Mouse (Mus musculus): ENCODE data around the gene Xpo5. TPM values are rescaled to one million over a fixed set of nuclear protein-coding genes. Genes with fewer than 3 reads are reported as not detected.

The Xpo5 gene
- 5.5 and 7.3 TPM in 2 replicates for polyA plus RNA-seq (2012; rRNA removed; ENCODE audit: low replicate concordance)

DNA sequence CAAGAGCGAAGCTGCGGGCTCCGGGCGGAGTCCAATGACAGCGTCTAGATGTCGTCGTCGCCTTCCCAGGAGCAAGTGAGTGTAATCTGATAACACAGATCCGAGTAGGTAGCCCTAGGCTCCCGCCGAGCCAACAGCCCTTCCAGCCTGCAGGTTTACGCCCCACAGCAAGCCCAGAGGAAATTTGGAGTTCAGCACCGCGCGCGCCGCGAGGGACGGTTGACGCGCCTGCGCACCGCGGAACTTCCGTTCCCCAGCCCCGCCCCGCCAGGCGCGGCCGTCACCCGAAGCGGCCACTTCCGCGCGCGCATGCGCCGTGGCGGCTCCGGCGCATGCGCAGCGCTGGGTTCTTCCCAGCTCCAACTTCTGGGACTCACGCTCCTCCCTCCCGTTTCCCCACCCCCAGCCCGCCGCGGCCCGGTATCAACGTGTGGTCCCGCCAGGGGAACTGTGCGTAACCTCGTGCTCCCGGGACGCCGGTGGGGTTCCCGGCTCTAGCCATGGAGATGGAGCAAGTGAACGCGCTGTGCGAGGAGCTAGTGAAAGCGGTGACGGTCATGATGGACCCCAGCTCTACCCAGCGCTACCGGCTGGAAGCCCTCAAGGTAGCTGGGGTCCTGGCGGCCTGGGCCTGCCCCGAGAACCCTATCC, at the start of gene Xpo5, which contains the start of gene Polh:
Xpo5 (plus strand) TSS at position 362 of the 651 bp plus-strand sequence.
Polh (minus strand) TSS at position 225 of the 651 bp plus-strand sequence.

DNA sequence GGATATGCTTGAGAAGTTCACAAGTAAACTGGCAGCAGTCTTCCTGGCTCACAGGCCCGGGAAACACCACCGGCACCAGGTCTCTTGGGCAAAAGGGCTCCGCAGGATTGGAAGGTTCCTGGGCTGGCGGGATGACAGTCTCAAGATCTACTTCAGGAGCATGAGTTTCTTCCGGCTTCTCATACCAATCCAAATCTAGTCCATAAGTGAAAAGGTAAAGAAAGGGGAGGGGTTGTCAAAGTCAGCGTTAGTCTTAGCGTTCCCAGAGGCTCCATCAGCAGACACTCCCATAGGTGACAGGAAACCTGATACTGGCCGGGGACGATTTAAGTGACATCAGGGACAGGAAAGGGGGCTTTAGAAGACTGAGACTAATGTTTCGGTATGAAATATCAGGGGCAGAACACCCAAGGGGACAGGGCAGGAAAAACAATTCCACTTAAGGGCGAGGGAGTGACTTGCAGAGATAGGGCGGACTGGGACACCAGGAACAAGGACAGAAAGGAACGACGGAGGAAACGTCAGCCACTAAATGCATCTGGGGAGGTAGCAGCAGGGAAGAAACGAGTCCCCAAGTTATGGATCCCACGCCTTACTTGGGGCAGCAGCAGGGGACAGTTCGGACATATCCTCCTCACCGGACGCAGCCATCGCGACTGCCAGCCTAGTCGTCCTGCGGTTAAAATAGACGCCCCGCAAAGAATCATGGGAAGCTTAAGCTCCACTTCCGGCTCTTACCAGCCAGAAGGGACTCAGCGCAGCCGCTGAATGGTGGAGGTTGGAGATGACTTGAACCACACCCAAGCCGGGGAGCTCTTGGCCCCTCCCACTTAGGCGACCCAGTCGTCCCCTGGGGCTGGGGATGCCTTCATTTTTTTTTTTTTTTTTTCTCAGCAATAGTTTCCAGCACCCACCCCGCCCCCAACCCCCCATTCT, 49.5 kb upstream of the Xpo5 start, which contains the start of gene Mad2l1bp:
Mad2l1bp (minus strand) TSS at position 707 of the 936 bp plus-strand sequence.

DNA sequence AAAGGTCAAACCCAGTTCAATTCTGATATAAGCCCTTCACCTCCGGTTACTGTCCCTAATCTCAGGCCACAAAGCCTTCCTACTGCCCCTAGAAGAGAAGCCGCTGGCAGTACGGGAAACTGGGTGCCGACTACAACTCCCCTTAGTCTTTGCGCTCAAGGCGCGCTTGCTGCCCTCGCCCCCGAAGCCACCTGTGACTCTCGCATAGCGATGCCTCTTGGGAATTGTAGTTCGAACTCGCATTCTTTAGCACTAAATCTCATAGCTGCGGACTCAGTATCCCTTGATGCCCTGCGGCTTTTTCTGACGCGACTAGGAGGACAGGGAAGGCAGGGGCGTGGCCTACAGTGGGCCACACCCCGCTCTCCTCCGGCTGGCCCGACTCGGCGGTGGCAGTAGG, 41.9 kb upstream of the Xpo5 start, which contains the start of gene Gtpbp2:
Gtpbp2 (plus strand) TSS at position 347 of the 400 bp plus-strand sequence.

DNA sequence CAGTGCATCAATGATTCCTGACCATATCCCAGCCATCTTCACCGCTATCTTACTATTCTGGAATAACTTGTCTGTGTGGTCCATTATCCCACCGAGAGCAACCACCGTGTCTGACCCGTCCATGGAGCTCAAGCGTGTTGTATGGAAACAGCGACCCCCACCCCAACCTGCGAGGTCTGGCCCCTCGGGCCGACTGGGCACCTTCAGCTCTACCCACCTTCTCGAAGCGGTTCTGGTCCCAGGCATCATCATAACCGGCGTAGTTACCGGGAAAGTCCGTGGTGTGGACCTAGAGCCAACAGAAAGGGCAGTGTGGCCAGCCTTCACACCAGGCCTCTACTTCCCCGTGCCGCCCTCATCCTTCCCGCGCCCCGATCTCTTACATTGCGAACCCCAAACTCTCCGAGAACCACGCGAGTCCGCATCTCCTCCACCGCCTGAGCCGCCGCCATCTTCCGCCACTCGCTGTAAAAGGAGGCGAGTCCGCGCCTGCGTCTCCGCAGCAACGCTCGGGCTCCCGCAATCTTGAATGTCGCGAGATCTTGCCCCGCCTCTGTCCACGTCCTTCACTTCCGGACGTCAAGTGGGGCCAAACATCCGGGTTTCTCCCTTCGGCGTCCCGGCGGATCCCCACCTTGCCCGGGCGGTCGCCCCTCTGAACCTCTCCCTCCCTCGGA, 45.1 kb downstream of the Xpo5 start, which contains the start of the genes Polr1c and Yipf3:
Polr1c (minus strand) TSS at position 543 of the 677 bp plus-strand sequence.
Yipf3 (plus strand) TSS at position 569 of the 677 bp plus-strand sequence.

DNA sequence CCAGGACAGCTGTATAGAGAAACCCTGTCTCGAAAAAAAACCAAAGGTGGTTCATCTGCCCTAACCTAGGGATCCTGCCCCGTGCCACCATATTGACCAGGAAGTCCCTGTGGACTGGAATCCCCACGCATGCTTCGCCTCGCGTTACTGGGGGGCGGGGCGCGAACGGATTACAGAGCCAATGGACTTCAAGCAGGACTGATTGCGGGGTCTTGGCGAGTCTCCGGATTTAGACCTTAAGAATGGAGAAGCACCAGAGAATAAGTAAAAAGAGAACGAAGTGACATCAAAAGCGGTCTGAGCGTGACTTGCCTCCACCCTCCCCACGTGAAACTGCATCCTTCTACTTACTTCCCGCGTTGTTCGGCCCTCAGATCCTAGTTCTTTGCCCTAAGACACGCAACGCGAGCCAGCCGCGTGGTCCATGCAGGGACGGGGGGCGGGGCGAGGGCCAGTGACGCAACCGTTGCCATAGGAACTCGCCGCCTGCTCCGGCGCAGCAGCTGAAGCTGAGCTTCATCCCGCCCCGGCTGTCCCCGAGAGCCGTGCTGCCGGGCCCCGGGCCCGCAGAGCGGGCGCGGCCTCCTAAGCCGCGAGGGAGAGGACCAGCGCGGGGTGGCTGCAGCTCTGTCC, 51.0 kb downstream of the Xpo5 start, which contains the start of gene Lrrc73:
Lrrc73 (plus strand) TSS at position 80 of the 633 bp plus-strand sequence.

DNA sequence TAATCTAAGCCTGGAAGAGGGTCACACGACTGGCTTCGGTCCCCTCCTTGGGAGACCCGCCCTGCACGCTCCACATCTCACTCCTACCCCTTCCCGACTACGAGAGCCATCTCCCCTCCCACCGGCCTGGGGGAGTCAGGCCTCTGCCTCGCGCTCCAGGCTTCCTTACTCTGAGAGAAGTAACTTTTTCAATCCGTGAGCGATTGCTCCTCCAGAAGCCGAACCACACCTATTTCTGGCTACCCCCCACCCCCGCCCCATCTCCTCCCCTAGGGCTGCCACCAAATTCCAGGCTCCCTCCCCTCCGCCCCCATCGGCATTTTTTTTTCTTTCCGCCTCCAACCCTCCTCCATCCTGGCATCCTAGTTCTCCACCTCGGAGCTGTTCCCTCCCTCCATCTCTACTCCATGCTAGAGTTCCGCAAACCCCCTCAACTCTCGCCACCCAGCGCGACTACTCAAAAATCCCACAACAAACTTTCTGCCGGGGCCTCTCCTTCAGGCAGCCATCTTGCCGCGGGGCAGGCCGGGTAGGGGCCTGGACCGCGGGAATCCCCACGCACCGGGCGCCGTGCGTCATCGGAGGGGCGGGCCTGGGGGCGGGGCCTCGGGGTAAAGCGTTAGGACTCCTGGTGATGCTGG, 80.0 kb downstream of the Xpo5 start, which contains the start of gene Tjap1:
Tjap1 (minus strand) TSS at position 544 of the 641 bp plus-strand sequence.

Other genes starting within 250 kb of the Xpo5 start
- 101 and 171 TPM in 2 replicates for gene Vegfa, start 170.4 kb upstream of the Xpo5 start, polyA plus RNA-seq (2012; rRNA removed; ENCODE audit: low replicate concordance)
- gene Mrps18a, start 91.8 kb upstream of the Xpo5 start, polyA plus RNA-seq (2012; rRNA removed; ENCODE audit: low replicate concordance), result 17.1 and 19.4 TPM in 2 replicates
- gene Rsph9, start 58.6 kb upstream of the Xpo5 start, polyA plus RNA-seq (2012; rRNA removed; ENCODE audit: low replicate concordance), result 2.2 and 4.9 TPM in 2 replicates
- gene Mad2l1bp, start 49.2 kb upstream of the Xpo5 start, polyA plus RNA-seq (2012; rRNA removed; ENCODE audit: low replicate concordance), result 12.1 and 19.8 TPM in 2 replicates
- gene Gtpbp2, start 41.8 kb upstream of the Xpo5 start, polyA plus RNA-seq (2012; rRNA removed; ENCODE audit: low replicate concordance), result 93.2 and 135 TPM in 2 replicates
- gene Polh, start 137 bp upstream of the Xpo5 start, polyA plus RNA-seq (2012; rRNA removed; ENCODE audit: low replicate concordance), result 0.92 and 1.5 TPM in 2 replicates
- 19.3 and 22.3 TPM in 2 replicates for gene Polr1c, start 45.3 kb downstream of the Xpo5 start, polyA plus RNA-seq (2012; rRNA removed; ENCODE audit: low replicate concordance)
- gene Yipf3, start 45.3 kb downstream of the Xpo5 start, polyA plus RNA-seq (2012; rRNA removed; ENCODE audit: low replicate concordance), result 255 and 304 TPM in 2 replicates
- gene Lrrc73, start 50.7 kb downstream of the Xpo5 start, polyA plus RNA-seq (2012; rRNA removed; ENCODE audit: low replicate concordance), result 1.0 and 2.1 TPM in 2 replicates
- gene Tjap1, start 80.2 kb downstream of the Xpo5 start, polyA plus RNA-seq (2012; rRNA removed; ENCODE audit: low replicate concordance), result 85.8 and 90.0 TPM in 2 replicates
- gene Dlk2, start 94.6 kb downstream of the Xpo5 start, polyA plus RNA-seq (2012; rRNA removed; ENCODE audit: low replicate concordance), result 0.48 and 0.71 TPM in 2 replicates
- 38.3 and 51.7 TPM in 2 replicates for gene Abcc10, start 125.6 kb downstream of the Xpo5 start, polyA plus RNA-seq (2012; rRNA removed; ENCODE audit: low replicate concordance)
- 1.4 and 3.3 TPM in 2 replicates for gene Zfp318, start 180.9 kb downstream of the Xpo5 start, polyA plus RNA-seq (2012; rRNA removed; ENCODE audit: low replicate concordance)
- gene Crip3, start 226.1 kb downstream of the Xpo5 start, polyA plus RNA-seq (2012; rRNA removed; ENCODE audit: low replicate concordance), result 0.50 and 0.51 TPM in 2 replicates
- gene Slc22a7, start 235.7 kb downstream of the Xpo5 start, polyA plus RNA-seq (2012; rRNA removed; ENCODE audit: low replicate concordance), result not detected in 2 replicates